Mouse (Mus musculus) heart, embryonic 14.5 days (tissue): Measurements from ENCODE around the gene Mbnl3. TPM values are rescaled to one million over a fixed set of nuclear protein-coding genes. Genes with fewer than 3 reads are reported as not detected.

Source experiments
- ATAC-seq: fragments of 200-750 bp; cut with Nextera tagmentation; 2 replicates; pipeline ENCODE4 v1.8.0; 2017; ENCODE audit warnings: low read depth, moderate TSS enrichment; ENCODE audit not compliant: insufficient number of reproducible peaks, insufficient read depth, low FRiP score
- H3K27ac ChIP-seq, 2 experiments: fragments of 200-500 bp in 1 of 2; fragments of 300-500 bp in 1 of 2; sonication (generic) in 1 of 2; replicated peaks in 1 of 2; 2 replicates each; pipeline ENCODE4 v1.5.1; 2012 to 2014; ENCODE audit warnings: low read depth in 2 of 2, low read length in 2 of 2, control low read depth in 1 of 2, mild to moderate bottlenecking in 1 of 2, mixed read lengths in 1 of 2; ENCODE audit not compliant: control insufficient read depth in 1 of 2, insufficient read depth in 1 of 2
- H3K27me3 ChIP-seq: fragments of 300-500 bp; sonication (generic); 2 replicates; pipeline ENCODE4 v1.6.1; 2014; ENCODE audit warnings: mild to moderate bottlenecking, low read length, control low read depth; ENCODE audit not compliant: control insufficient read depth, insufficient read depth
- H3K36me3 ChIP-seq: fragments of 300-500 bp; sonication (generic); 2 replicates; pipeline ENCODE4 v1.6.1; 2014; ENCODE audit warnings: mild to moderate bottlenecking, control low read depth, low read length, mixed read lengths; ENCODE audit not compliant: control insufficient read depth, insufficient read depth
- H3K4me1 ChIP-seq, 2 experiments: fragments of 200-500 bp in 1 of 2; fragments of 300-500 bp in 1 of 2; sonication (generic) in 1 of 2; 2 replicates each; pipeline ENCODE4 v1.6.1; 2012 to 2014; ENCODE audit warnings: low read length in 2 of 2, control low read depth in 1 of 2, mixed read lengths in 1 of 2; ENCODE audit not compliant: control insufficient read depth in 2 of 2, insufficient read depth in 2 of 2
- H3K4me2 ChIP-seq: fragments of 300-500 bp; sonication (generic); 2 replicates; pipeline ENCODE4 v1.6.1; 2014; ENCODE audit warnings: mild to moderate bottlenecking, low read length
- H3K4me3 ChIP-seq, 2 experiments: fragments of 200-500 bp in 1 of 2; fragments of 300-500 bp in 1 of 2; sonication (generic) in 1 of 2; 2 replicates each; pipeline ENCODE4 v1.5.1; 2012 to 2014; ENCODE audit warnings: low read length in 2 of 2, mild to moderate bottlenecking in 2 of 2, control low read depth in 1 of 2, low read depth in 1 of 2, moderate library complexity in 1 of 2; ENCODE audit not compliant: control insufficient read depth in 1 of 2, insufficient read depth in 1 of 2
- H3K9ac ChIP-seq: fragments of 300-500 bp; sonication (generic); 2 replicates; pipeline ENCODE4 v1.6.1; 2014; ENCODE audit warnings: mild to moderate bottlenecking, low read length
- H3K9me3 ChIP-seq: fragments of 300-500 bp; sonication (generic); 2 replicates; pipeline ENCODE4 v1.6.1; 2016; ENCODE audit warnings: low read length, control low read depth; ENCODE audit not compliant: control insufficient read depth
- WGBS: fragments of 180-500 bp; shearing (Covaris S2); extraction: QIAGEN DNeasy Blood & Tissue Kit; methylation state at CpG from one replicate; pipeline ENCODE4 v1.1.7; 2014; 5-methylcytosine and 5-hydroxymethylcytosine counted together
- polyA plus RNA-seq: library from polyadenylated mRNA; unstranded; fragments of >200 nt; fragmentation: Nextera tagmentation; extraction: Ambion mirVana; gene quantifications from 2 replicates; pipeline ENCODE4 v1.2.1, GENCODE M21; 2014

The Mbnl3 gene
- polyA plus RNA-seq: 7.4 and 7.6 TPM in 2 replicates

DNA sequence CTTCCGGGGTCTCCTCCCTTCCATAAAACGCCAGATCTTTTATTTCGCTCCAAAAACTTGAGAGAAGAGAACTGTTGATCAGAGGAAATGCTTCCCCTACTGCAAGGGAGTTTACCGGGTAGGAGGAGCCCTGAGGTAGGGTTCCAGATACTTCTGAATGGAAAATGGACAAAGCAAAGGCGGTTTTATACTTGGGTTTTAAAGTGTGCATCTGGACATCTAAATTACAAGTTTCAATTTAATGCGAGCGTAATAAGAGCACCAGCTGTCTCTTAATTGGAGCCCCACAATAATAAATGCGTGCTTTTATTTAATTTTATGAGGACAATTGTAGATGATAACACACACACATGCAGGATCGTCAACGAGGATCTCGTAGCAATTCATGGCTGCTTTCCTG lies at the start of gene Mbnl3:
Gene Mbnl3 (minus strand): TSS at position 101 of the 400 bp plus-strand sequence.
- Histone ChIP-seq H3K9me3 (no peaks in the 10 kb centered on the region), H3K4me1 (no peaks in the 10 kb centered on the region), H3K27ac (peak within 1 kb of the TSS in 1 of 2 experiments; percentile 53; a peak in 2 of 4 replicates), H3K4me2 (peak within 1 kb of the TSS; percentile 80), H3K9ac (peak within 1 kb of the TSS; percentile 70), H3K4me3 (peak within 1 kb of the TSS; percentile 55 to 59), H3K27me3 (no peaks in the 10 kb centered on the region), H3K36me3 (no peaks in the 10 kb centered on the region)
- WGBS: 40% methylated on average over 11 of the region's 11 CpGs
- ATAC-seq: no peak

DNA sequence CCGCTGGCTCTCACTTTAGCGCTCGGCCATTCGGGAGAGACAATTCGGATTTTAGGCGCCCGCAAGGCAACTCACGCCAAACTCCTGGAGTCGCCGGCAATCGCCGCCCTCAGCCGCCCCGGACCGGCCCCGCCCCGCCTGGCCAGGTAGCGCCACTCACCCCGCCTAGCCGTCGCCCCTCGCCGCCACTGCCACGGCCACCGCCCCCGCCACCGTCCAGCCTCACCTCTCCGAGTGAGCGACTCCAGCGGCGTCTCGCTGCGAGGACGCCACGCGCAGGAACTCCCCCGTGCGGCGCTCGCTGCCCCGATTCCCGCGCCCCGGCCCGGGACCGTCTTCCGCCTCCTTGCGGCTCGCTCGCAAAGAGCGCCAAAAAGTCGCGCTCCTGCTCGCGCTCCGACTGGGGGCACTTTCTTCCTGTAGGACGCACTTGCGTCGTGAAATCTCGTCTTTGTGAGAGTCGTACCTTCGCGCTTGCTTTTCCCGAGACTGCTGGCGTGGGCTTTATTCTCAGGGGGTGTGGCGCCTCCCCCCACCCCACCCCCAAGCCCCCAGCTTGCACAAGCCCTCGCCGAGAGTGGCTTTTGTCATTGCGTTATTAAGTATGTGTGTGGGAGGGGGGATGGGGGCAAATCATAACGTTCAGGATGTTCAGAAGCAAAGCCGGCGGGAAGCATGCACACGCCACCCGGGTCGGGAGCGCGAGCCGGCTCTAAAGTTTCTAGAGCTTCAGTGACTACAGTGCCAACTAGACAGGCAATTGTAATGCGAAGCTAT lies 596 bp downstream of the Mbnl3 start:
- Histone ChIP-seq H3K4me3 (peak overlapping the region; percentile 55 to 59), H3K27me3 (no peaks in the 10 kb centered on the region), H3K9ac (peak overlapping the region; percentile 70), H3K4me2 (peak overlapping the region; percentile 80), H3K27ac (peak overlapping the region in 1 of 2 experiments; percentile 53; a peak in 2 of 4 replicates), H3K4me1 (no peaks in the 10 kb centered on the region), H3K36me3 (no peaks in the 10 kb centered on the region), H3K9me3 (no peaks in the 10 kb centered on the region)
- peak; percentile 43; the same call in 1 of the 2 replicates for ATAC-seq
- WGBS: 19% methylated on average over 63 of the region's 79 CpGs

DNA sequence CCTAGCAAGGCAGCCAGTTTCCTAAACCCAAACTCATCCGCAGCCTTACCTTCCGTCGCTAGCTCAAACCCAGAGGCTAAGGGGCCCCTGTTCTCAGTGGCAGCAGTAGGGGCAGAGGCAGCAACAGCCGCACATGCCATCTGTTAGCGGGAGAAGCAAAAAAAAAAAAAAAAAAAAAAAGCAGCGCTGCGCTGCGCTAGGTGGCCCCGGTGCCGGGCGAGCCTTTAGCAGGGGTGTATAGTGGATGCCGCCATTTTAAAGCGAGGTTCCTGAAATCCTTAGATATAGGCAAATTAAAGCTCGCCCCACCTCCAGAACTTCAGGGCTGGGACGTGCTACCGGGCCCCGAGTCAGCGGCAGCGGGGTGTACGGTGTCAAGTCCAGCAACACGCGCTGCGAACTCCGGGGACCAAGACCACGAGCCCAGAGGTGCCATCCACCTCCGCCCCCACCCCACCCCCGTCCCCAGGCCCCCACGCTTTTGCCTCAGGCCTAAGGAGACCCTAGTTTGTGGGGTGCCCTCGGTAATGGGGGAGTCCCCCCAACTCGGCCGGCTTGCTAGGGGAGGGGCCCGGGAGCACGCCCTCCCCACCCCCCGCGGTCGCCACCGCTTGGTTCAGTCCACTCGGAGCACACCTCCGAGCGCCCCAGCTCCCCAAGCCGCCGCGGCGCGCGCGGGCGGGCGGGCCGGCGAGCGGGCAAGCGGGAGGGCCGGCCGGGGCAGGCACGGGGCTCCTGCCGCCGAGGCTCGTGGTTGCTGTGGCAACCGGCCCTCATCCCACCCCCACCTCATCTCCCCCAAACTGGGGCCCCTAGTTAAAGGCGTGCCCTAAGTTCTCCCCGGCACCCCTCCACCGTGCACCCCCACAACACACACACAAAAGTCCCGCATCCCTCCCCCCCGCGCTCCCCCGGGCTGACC lies 1.4 kb downstream of the Mbnl3 start:
- H3K9ac ChIP-seq: peak overlapping the region; percentile 70
- peak overlapping the region; percentile 80 for H3K4me2 ChIP-seq
- WGBS: 26% methylated on average over 52 of the region's 67 CpGs
- H3K4me3 ChIP-seq: peak overlapping the region; percentile 55 to 59
- peak; percentile 50 for ATAC-seq
- H3K4me1 ChIP-seq: no peaks in the 10 kb centered on the region
- H3K36me3 ChIP-seq: no peaks in the 10 kb centered on the region
- H3K27ac ChIP-seq: peak overlapping the region in 1 of 2 experiments; percentile 53; a peak in 2 of 4 replicates
- no peaks in the 10 kb centered on the region for H3K27me3 ChIP-seq
- no peaks in the 10 kb centered on the region for H3K9me3 ChIP-seq

DNA sequence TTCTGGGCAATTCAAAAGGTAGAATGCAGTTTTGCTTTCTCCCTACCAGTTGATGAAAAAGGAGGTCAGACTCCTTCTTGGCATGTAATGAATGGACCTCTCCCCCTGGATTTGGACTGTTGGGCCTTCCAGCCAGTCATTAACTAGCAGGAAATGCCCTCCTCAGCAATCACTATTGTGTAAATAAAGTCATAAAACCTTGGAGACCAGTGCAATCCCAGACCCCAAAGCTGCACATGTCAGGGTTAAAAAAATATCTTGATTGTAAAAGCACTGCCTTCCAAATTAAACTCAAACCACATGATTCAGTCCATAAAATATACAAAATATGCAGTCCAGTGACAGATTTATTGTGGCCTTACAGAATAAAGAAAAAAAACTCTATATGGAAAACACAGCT lies 9.3 kb downstream of the Mbnl3 start:
- no peak overlapping the region for H3K4me2 ChIP-seq
- H3K4me3 ChIP-seq: no peak overlapping the region
- H3K36me3 ChIP-seq: no peaks in the 10 kb centered on the region
- no peak overlapping the region for H3K27ac ChIP-seq
- H3K27me3 ChIP-seq: no peaks in the 10 kb centered on the region
- H3K9me3 ChIP-seq: no peaks in the 10 kb centered on the region
- no peak overlapping the region for H3K9ac ChIP-seq
- H3K4me1 ChIP-seq: no peaks in the 10 kb centered on the region
- ATAC-seq: no peak

DNA sequence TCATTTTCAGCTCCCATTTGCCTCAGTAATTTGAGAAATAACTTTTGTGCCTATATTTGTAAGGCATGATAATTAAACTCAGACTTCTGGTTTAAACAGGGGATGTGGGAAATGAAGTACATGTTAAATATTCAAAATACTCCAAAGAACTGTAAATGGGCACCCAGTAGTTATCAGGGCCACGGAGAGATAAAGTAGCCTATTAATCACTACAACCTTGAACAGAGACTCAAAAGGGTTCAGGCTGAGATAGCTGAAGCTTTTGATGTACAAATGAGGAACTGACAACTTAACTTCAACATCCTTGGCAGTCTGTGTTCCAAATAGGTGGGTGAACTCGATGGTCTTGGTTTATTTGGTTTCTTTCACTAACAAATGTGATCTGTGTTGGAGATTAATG lies 34.4 kb downstream of the Mbnl3 start:
- no peaks in the 10 kb centered on the region for H3K27me3 ChIP-seq
- no peak overlapping the region for H3K4me3 ChIP-seq
- no peak overlapping the region for H3K4me2 ChIP-seq
- 26% methylated on average over 2 of the region's 2 CpGs for WGBS
- H3K27ac ChIP-seq: no peak overlapping the region
- no peaks in the 10 kb centered on the region for H3K4me1 ChIP-seq
- no peaks in the 10 kb centered on the region for H3K36me3 ChIP-seq
- no peaks in the 10 kb centered on the region for H3K9me3 ChIP-seq
- no peak for ATAC-seq
- H3K9ac ChIP-seq: no peak overlapping the region

DNA sequence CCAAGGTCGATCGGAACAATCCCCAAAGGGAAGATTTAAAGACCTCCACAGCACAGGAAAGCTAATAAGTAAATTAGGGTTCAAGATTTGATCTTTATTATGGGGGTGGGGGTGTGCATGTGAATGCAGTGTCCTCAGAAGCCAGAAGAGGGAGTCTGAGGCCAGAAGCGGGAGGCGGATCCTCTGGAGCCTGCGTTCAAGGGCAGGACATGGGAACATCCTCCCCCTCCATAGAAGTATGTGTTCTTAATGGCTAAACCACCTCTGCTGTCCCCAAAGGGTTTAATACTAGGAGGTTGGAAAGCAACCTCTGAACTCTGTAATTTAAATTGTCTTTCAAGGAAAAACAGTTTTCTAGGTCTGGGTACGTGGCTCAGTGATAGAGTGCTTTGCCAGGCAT lies 34.9 kb downstream of the Mbnl3 start:
- Histone ChIP-seq H3K27me3 (no peaks in the 10 kb centered on the region), H3K9me3 (no peaks in the 10 kb centered on the region), H3K4me1 (no peaks in the 10 kb centered on the region), H3K36me3 (no peaks in the 10 kb centered on the region), H3K4me2 (no peak overlapping the region), H3K4me3 (no peak overlapping the region), H3K9ac (no peak overlapping the region), H3K27ac (no peak overlapping the region)
- WGBS: 48% methylated on average over 6 of the region's 6 CpGs
- ATAC-seq: no peak

DNA sequence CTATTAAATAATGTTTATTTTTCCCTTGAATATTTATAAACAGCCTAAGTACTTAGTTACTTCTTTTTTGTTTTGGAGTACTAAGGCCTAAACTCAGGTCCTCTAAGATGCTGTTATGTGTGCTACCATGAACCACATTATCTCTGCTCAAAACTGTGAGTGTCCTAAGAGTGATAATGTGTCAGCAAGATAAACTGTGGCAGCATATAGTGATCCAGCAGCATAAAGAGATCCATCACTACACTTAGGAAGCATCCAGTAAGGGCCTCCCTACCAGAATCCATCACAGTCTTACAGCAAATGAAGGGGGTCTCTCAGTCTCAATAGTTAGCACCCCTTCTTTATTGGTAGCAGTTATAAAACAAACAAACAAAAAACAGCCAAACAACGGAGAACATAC lies 35.9 kb downstream of the Mbnl3 start:
- Histone ChIP-seq H3K27me3 (no peaks in the 10 kb centered on the region), H3K4me1 (no peaks in the 10 kb centered on the region), H3K4me2 (no peak overlapping the region), H3K27ac (no peak overlapping the region), H3K9me3 (no peaks in the 10 kb centered on the region), H3K4me3 (no peak overlapping the region), H3K9ac (no peak overlapping the region), H3K36me3 (no peaks in the 10 kb centered on the region)
- ATAC-seq: no peak
- 83% methylated on average over 1 of the region's 1 CpGs for WGBS
